Mouse (Mus musculus) adrenal gland, adult (tissue): Measurements from ENCODE around the gene Olfr136.

Experiments
- DNase-seq, 2 experiments: peaks; one replicate each; pipeline ENCODE4 v3.0.0; 2022 to 2023; ENCODE audit warnings: low spot score in 1 of 2; ENCODE audit not compliant: inconsistent age in 2 of 2

Gene Olfr136

DNA sequence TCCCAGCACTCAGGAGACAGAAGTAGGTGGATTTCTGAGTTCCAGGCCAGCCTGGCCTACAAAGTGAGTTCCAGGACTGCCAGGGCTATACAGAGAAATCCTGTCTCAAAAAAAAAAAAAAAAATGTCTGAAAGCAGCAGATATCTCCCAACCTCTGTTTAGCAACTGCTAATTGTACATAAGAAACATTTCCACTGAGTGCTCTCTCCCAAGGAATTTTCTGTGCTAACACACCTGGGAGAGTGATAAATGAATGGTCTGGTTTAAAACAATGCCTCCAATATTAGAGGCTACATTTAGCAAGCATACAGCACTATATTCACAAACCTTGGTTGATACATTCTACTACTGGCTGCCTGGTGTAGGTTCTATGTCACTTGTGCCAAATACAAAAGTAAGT lies at the start of gene Olfr136:
Gene Olfr136, plus strand, starts transcription at position 301 of the 400 bp plus-strand sequence.
- no peak for DNase-seq

- no peak for DNase-seq
Observed at GRCm38 (mm10) chr17:38307470-38307869, 22.2 kb upstream of the Olfr136 start, which contains the start of gene Olfr137. TSS of gene Olfr137 (minus strand) at chr17:38307570.
